Mouse (Mus musculus) ES-Bruce4 (cell line): ENCODE results near the gene Ppp6r2.

Experiments
- CTCF ChIP-seq: IDR thresholded peaks from one replicate; pipeline ENCODE4 v1.8.1; 2011; ENCODE audit warnings: low read depth, low read length
- EP300 ChIP-seq: IDR thresholded peaks from 2 replicates; pipeline ENCODE4 v1.6.1; 2011; ENCODE audit warnings: low read depth, low read length; ENCODE audit not compliant: insufficient read depth
- POLR2A ChIP-seq: IDR thresholded peaks from one replicate; pipeline ENCODE4 v1.8.1; 2011; ENCODE audit warnings: low read length; ENCODE audit not compliant: insufficient read depth

GRCm38 (mm10) chr15:89322670-89323522 is 111.5 kb downstream of the Ppp6r2 start, which contains the start of gene Adm2:
- TF ChIP-seq CTCF, result no peak
- TF ChIP-seq POLR2A, result peak; percentile 34
- no peak for TF ChIP-seq EP300
